Mouse (Mus musculus) left cerebral cortex, postnatal 25 days (tissue): ENCODE measurements around the gene Nop2. TPM values are rescaled to one million over a fixed set of nuclear protein-coding genes. Genes with fewer than 3 reads are reported as not detected.
A peak's percentile ranks its signal among the peaks of the same experiment; 100 is the strongest.
"Not testable (repeated sequence)": the region's sequence is repeated elsewhere in the genome, so short reads cannot be mapped to it uniquely, and the experiment has no call there.

Source experiments
- DNase-seq, 2 experiments: peaks; one replicate each; pipeline ENCODE4 v3.0.0; 2022; ENCODE audit warnings: low spot score in 2 of 2, mixed read lengths in 1 of 2
- intact Hi-C: fragments of 180-260 bp; cut with DNase I; formaldehyde crosslinking; loops from one replicate; pipeline ENCODE4 v1.15.1; 2025
- total RNA-seq, 2 experiments: library from RNA; stranded (reverse); gene quantifications; 2 replicates each; pipeline ENCODE4 v1.2.3; 2021

The Nop2 gene
- total RNA-seq, 2 experiments from 2014 or later = 27.1 to 28.0 TPM

GRCm38 (mm10) chr6:125148251-125148925 is 16.7 kb downstream of the Nop2 start:
- intact Hi-C loops = loop anchor here (2.0 to 5.0 kb wide), 3 partner anchors 16 to 124 kb away; partner anchors contain the start of gene Vamp1
- DNase-seq = peak; percentile 57 to 79

DNA sequence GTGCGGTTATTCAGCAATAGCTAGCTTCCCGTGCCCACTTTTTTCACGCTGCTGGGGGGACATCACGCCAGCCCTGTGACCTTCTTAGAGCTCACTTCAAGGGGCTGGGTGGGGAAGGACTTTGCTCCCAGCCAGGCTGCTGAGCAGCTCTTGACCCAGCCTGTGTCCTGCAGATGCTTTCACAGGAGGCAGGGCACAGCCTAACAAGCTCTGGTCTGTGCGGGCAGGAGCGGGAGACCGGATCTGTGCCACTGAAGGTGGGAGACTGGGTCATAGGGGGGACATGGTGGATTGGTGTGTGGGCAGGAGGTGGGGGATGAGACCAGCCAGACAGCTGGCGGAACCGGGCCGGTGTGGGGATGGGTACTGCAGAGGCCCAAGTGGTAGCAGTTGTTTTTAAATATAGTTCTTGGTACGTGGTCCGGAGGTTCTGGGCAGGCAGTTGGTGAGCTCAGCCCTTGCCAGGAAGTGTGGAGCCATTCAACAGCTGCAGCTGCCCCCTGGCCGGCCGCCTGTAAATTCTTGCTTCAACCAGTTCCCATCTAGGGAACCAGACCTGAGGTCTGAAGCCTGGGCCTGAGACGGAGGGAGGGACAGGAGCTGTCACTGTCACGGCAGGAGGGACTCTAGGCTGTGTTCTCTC is 17.3 kb downstream of the Nop2 start:
- intact Hi-C loops = loop anchor here (2.0 to 5.0 kb wide), 3 partner anchors 16 to 123 kb away; partner anchors contain the start of gene Vamp1
- DNase-seq = peak; percentile 60 to 78

GRCm38 (mm10) chr6:125149569-125149950 is 17.9 kb downstream of the Nop2 start:
- intact Hi-C loops = loop anchor here (2.0 to 5.0 kb wide), 3 partner anchors 15 to 123 kb away; partner anchors contain the start of gene Vamp1
- DNase-seq = no peak

DNA sequence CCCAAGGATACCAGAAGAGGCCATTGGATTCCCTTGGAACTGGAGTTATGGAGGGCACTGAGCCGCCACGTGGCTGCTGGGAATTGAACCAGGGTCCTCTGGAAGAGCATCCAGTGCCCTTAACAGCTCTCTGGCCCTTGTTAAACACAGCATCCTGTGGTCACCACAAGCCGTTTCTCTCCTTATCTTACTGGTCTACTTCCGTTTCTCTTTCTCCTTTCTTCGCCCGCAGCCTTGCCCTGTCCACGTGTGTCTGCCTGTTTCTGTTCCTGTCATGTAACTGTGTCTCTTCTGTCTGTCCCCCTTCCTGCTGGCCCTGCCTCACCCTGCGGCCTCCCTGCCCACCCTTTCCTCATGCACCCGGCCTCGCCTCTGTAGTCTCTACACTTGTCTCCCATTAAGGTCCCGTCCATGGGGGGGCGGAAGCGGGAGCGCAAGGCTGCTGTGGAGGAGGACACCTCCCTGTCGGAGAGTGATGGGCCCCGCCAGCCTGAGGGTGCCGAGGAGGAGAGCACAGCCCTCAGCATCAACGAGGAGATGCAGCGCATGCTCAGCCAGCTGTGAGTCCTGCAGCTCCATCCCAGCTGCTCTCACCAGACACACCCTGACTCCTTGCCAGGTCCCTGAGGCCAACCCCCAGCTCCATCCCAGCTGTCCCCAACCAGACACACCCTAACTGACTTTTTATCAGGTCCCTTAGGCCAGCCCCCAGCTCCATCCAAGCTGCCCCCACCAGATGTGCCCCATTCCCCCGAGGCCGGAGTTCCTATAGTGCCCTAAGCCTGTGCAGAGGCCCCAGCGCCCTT is 20.7 kb downstream of the Nop2 start:
- peak in 1 of 2 experiments; percentile 26 for DNase-seq
- intact Hi-C loops = no loop called here

DNA sequence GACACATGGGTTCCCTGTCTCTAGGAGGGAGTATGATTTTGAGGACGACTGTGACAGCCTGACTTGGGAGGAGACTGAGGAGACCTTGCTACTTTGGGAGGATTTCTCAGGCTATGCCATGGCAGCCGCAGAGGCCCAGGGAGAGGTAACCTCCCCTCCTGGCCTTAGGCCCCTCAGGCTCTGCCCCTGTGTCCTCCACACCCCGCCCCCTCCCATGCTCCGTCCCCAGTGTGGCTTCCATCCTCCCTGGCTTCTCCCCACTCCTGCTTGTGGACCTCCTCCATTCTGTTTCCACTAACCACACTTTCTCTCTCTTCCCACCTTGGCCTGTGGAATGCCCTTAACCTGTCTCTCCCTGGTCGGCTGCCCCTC is 21.3 kb downstream of the Nop2 start:
- intact Hi-C loops = no loop called here
- DNase-seq = no peak

- intact Hi-C loops = no loop called here
- no peak for DNase-seq
Measured at GRCm38 (mm10) chr6:125153682-125154081, 22.0 kb downstream of the Nop2 start.

- DNase-seq = no peak
- intact Hi-C loops = no loop called here
Measured at GRCm38 (mm10) chr6:125154550-125154949, 22.8 kb downstream of the Nop2 start.

GRCm38 (mm10) chr6:125155262-125155661 is 23.6 kb downstream of the Nop2 start:
- no peak for DNase-seq
- intact Hi-C loops = no loop called here

DNA sequence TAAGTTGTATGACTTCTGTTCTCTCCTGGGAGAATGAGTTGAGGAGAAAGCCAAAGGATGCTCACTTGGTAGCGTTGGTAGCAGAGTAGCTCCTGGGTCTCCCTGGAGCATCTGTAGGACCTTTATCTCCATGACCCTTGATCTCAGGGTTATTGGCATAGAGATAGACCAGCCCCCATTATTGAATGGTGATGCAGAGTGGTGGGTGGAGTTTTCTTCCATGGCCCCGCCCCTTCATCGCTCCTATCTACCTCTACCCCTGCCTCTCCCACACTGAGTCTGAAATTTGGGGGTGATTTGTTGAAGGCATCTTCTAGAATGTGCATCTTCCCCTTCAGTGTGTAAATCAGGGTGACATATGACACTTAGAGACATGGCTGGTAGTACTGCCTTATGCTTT is 24.8 kb downstream of the Nop2 start:
- intact Hi-C loops = no loop called here
- DNase-seq = no peak

GRCm38 (mm10) chr6:125156903-125157614 is 25.4 kb downstream of the Nop2 start:
- intact Hi-C loops = no loop called here
- DNase-seq = peak in 1 of 2 experiments; percentile 29

GRCm38 (mm10) chr6:125158944-125159492 is 27.3 kb downstream of the Nop2 start:
- no peak for DNase-seq
- intact Hi-C loops = no loop called here

- DNase-seq = no peak
- intact Hi-C loops = no loop called here
Measured at GRCm38 (mm10) chr6:125159773-125160557, 28.3 kb downstream of the Nop2 start.

- DNase-seq = peak in 1 of 2 experiments; percentile 21
- intact Hi-C loops = no loop called here
Measured at GRCm38 (mm10) chr6:125160558-125160853, 28.8 kb downstream of the Nop2 start.

DNA sequence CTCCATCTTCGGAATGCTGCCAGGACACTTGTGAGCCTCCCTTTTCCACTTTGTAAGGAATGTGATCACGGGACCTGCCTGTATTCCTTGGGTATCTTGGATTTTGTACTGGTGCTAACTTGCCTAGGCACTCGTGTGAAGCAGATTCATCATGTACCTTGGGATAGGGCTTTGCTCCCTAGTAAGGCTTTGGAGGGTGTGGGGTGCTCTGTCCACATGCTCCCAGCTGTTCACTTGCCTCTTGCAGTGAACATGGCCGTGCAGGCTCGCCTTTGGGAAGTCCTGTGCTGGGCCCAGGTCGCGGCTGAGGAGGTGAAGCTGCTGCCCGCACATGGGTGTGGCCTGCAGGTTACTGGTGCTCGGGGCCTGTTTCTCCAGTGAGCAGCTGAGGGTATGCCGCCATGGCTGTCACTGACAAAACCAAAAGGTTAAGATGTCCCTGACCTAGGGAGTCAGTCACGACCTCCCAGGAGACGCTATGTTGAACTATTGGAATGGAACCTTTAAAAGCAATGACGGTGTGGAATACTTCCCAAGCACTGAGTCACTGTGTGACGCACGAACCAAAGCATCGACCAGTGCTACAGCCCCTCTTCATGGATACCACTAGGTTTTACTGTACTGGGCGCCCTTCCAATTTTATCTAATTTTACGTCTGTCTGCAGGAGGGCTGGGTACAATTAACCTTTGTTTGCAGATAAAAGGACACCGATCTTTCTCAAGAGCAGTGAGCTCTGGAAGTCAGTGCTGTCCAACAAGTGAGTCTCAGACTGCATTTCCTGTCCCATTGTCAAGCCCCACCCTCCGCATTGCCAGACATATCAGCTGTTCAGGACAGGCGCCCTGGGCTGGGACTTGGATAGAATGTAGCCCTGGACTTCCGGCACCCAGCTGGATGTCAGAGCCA is 29.4 kb downstream of the Nop2 start:
- intact Hi-C loops = no loop called here
- DNase-seq = peak; percentile 60 to 72

DNA sequence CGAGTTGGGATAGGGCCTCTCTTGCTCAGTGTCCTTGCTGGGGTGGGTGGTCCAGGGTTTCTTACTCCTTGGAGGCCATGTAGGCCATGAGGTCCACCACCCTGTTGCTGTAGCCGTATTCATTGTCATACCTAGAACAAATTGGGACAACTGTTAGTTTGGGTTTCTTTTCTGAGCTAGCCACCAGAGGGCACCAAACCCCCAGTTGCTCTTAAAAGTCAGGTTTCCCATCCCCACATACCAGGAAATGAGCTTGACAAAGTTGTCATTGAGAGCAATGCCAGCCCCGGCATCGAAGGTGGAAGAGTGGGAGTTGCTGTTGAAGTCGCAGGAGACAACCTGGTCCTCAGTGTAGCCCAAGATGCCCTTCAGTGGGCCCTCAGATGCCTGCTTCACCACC is 30.3 kb downstream of the Nop2 start:
- intact Hi-C loops = not testable (repeated sequence)
- peak; percentile 66 to 82 for DNase-seq

GRCm38 (mm10) chr6:125162615-125163305 is 31.1 kb downstream of the Nop2 start:
- DNase-seq, intact Hi-C loops: not testable (repeated sequence)
